Mouse (Mus musculus): ENCODE results near the gene Adamts2. TPM values are rescaled to one million over a fixed set of nuclear protein-coding genes. Genes with fewer than 3 reads are reported as not detected.

The Adamts2 gene
- polyA plus RNA-seq, 2 experiments, result 0.83 to 1.1 TPM

DNA sequence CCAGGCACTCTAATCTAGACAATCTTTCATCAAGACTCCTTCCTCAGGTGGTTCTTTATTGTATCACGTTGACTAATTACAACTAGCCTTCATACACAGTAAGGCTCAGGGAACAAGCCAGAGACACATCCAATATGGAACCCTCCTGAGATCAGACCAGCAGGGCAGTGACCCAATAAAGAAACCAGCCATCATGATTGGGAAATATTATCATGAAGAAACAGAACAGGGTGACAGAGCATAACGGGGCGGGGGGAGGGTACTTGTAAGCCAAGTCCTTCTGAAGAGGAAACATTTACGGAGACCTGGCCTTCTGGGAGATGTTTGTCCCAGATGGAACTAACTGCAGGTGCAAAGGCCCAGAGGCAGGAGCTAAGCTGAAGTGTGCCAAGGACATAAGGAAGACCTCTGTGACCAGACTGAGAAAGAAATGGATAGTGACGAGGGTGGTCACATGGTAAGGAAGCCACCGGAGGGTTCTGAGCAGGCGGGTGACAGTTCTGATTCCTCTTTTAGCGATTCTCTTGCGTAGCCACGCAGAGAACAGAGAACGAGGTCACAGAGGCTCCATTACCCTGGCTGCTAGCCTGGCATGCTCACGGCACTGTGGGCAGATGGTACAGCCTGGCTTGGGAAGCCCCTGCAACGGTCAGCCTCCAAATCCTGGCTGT lies 36.4 kb downstream of the Adamts2 start:
- no peak overlapping the region for H3K27ac ChIP-seq
- H3K9me3 ChIP-seq (ENCODE audit: control insufficient read depth, low read length), result no peaks in the 10 kb centered on the region
- 64% methylated on average over 13 of the region's 13 CpGs for WGBS (ENCODE audit: insufficient replicate concordance)
- H3K4me1 ChIP-seq (replicated peaks; ENCODE audit: control insufficient read depth in 2 of 2, insufficient read depth in 2 of 2, low read length in 1 of 2), result no peaks in the 10 kb centered on the region
- DNase-seq (ENCODE audit: low read depth in 3 of 3, low spot score in 3 of 3), result no peak
- H3K4me2 ChIP-seq (ENCODE audit: low read depth), result no peak overlapping the region
- no peak for TF ChIP-seq EP300 (IDR thresholded peaks at IDR 0.05; ENCODE audit: low read depth)
- TF ChIP-seq CTCF (IDR thresholded peaks at IDR 0.05; ENCODE audit: low read depth), result no peak
- no peaks in the 10 kb centered on the region for H3K27me3 ChIP-seq (ENCODE audit: control insufficient read depth, insufficient read depth, low read length)
- no peaks in the 10 kb centered on the region for H3K36me3 ChIP-seq (replicated peaks; ENCODE audit: control insufficient read depth, insufficient read depth, low read depth)
- H3K4me3 ChIP-seq (ENCODE audit: insufficient read depth in 1 of 2, low read depth in 2 of 2, low read length in 2 of 2), result no peak overlapping the region
- no peak overlapping the region for H3K9ac ChIP-seq (replicated peaks)
- no peak for ATAC-seq (ENCODE audit: insufficient read depth)

DNA sequence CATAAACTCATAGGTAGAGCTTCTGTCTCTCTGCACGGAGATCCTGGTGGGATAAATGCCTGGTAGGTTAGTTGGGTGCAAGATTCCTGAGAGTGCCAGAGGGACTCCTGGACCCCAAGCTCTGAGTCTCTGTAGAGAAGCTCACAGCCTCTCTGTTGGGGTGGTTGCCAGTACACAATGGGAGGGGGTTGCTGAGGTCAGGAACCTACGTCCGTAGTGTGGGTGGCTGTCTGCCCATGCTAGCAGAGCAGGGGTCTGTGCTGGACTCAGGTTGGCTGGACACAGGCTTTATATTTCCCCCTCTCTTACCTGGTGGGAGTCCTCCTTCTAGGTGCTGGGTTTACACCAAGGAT lies 37.0 kb downstream of the Adamts2 start:
- TF ChIP-seq CTCF (IDR thresholded peaks at IDR 0.05; ENCODE audit: low read depth), result no peak
- no peak for TF ChIP-seq EP300 (IDR thresholded peaks at IDR 0.05; ENCODE audit: low read depth)
- Histone ChIP-seq H3K9me3 (ENCODE audit: control insufficient read depth, low read length) (no peaks in the 10 kb centered on the region), H3K27ac (no peak overlapping the region), H3K4me2 (ENCODE audit: low read depth) (no peak overlapping the region), H3K9ac (replicated peaks) (no peak overlapping the region), H3K4me3 (ENCODE audit: insufficient read depth in 1 of 2, low read depth in 2 of 2, low read length in 2 of 2) (no peak overlapping the region), H3K36me3 (replicated peaks; ENCODE audit: control insufficient read depth, insufficient read depth, low read depth) (no peaks in the 10 kb centered on the region), H3K4me1 (replicated peaks; ENCODE audit: control insufficient read depth in 2 of 2, insufficient read depth in 2 of 2, low read length in 1 of 2) (no peaks in the 10 kb centered on the region), H3K27me3 (ENCODE audit: control insufficient read depth, insufficient read depth, low read length) (no peaks in the 10 kb centered on the region)
- ATAC-seq (ENCODE audit: insufficient read depth) (no peak), DNase-seq (ENCODE audit: low read depth in 3 of 3, low spot score in 3 of 3) (no peak)
- WGBS (ENCODE audit: insufficient replicate concordance), result 59% methylated on average over 3 of the region's 3 CpGs

GRCm38 (mm10) chr11:50642583-50642982 lies 40.7 kb downstream of the Adamts2 start:
- no peaks in the 10 kb centered on the region for H3K36me3 ChIP-seq (replicated peaks; ENCODE audit: control insufficient read depth, insufficient read depth, low read depth)
- H3K4me1 ChIP-seq (replicated peaks; ENCODE audit: control insufficient read depth in 2 of 2, insufficient read depth in 2 of 2, low read length in 1 of 2), result no peaks in the 10 kb centered on the region
- WGBS (ENCODE audit: insufficient replicate concordance), result 51% methylated on average over 3 of the region's 3 CpGs
- DNase-seq (ENCODE audit: low read depth in 3 of 3, low spot score in 3 of 3), result no peak
- no peak overlapping the region for H3K4me2 ChIP-seq (ENCODE audit: low read depth)
- no peak overlapping the region for H3K27ac ChIP-seq
- TF ChIP-seq EP300 (IDR thresholded peaks at IDR 0.05; ENCODE audit: low read depth) (no peak), CTCF (IDR thresholded peaks at IDR 0.05; ENCODE audit: low read depth) (no peak)
- H3K9me3 ChIP-seq (ENCODE audit: control insufficient read depth, low read length), result no peaks in the 10 kb centered on the region
- no peak overlapping the region for H3K9ac ChIP-seq (replicated peaks)
- no peak overlapping the region for H3K4me3 ChIP-seq (ENCODE audit: insufficient read depth in 1 of 2, low read depth in 2 of 2, low read length in 2 of 2)
- ATAC-seq (ENCODE audit: insufficient read depth), result no peak
- H3K27me3 ChIP-seq (ENCODE audit: control insufficient read depth, insufficient read depth, low read length), result no peaks in the 10 kb centered on the region

- H3K4me1 ChIP-seq (replicated peaks; ENCODE audit: control insufficient read depth in 2 of 2, insufficient read depth in 2 of 2, low read length in 1 of 2), result no peaks in the 10 kb centered on the region
- no peaks in the 10 kb centered on the region for H3K36me3 ChIP-seq (replicated peaks; ENCODE audit: control insufficient read depth, insufficient read depth, low read depth)
- H3K27ac ChIP-seq, result no peak overlapping the region
- no peaks in the 10 kb centered on the region for H3K9me3 ChIP-seq (ENCODE audit: control insufficient read depth, low read length)
- TF ChIP-seq EP300 (IDR thresholded peaks at IDR 0.05; ENCODE audit: low read depth) (no peak), CTCF (IDR thresholded peaks at IDR 0.05; ENCODE audit: low read depth) (no peak)
- WGBS (ENCODE audit: insufficient replicate concordance), result 70% methylated on average over 4 of the region's 4 CpGs
- no peak for ATAC-seq (ENCODE audit: insufficient read depth)
- H3K4me3 ChIP-seq (ENCODE audit: insufficient read depth in 1 of 2, low read depth in 2 of 2, low read length in 2 of 2), result no peak overlapping the region
- no peak overlapping the region for H3K9ac ChIP-seq (replicated peaks)
- DNase-seq (ENCODE audit: low read depth in 3 of 3, low spot score in 3 of 3), result no peak
- no peaks in the 10 kb centered on the region for H3K27me3 ChIP-seq (ENCODE audit: control insufficient read depth, insufficient read depth, low read length)
- H3K4me2 ChIP-seq (ENCODE audit: low read depth), result no peak overlapping the region
Measured at GRCm38 (mm10) chr11:50646148-50646547, 44.3 kb downstream of the Adamts2 start.

DNA sequence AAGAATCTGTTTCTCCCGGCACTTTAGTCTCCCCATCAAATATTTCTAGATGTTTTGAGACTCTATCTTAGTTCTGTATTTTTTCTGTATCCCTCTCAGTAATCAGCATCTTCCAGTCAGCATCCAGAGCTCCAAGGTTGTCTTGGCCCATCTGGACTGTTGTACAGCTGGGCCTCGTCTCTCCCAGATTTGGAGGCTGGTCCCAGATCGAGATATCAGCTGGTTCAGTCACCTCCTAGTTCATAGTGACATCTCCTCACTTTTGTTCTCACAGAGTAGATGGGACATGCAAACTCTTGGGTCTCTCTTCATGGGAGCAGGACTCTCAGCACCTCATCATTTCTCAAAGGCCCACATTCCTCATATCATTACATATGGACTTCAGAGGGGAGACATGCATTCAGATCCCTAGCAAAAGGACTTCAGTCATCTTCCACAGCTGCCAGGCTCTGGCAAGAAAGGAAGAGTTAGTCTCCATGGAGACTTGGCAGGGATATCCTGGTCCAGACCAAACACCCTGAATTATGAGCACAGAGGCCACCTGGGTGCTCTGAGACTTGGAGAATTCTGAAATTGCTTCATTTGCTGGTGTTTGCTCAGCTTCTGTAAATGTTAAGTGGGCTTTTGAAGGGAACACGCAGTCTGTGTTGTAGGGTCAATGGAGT lies 46.4 kb downstream of the Adamts2 start:
- 58% methylated on average over 4 of the region's 4 CpGs for WGBS (ENCODE audit: insufficient replicate concordance)
- H3K27me3 ChIP-seq (ENCODE audit: control insufficient read depth, insufficient read depth, low read length), result no peaks in the 10 kb centered on the region
- H3K36me3 ChIP-seq (replicated peaks; ENCODE audit: control insufficient read depth, insufficient read depth, low read depth), result no peaks in the 10 kb centered on the region
- H3K4me1 ChIP-seq (replicated peaks; ENCODE audit: control insufficient read depth in 2 of 2, insufficient read depth in 2 of 2, low read length in 1 of 2), result no peaks in the 10 kb centered on the region
- no peak overlapping the region for H3K9ac ChIP-seq (replicated peaks)
- no peak overlapping the region for H3K4me3 ChIP-seq (ENCODE audit: insufficient read depth in 1 of 2, low read depth in 2 of 2, low read length in 2 of 2)
- DNase-seq (ENCODE audit: low read depth in 3 of 3, low spot score in 3 of 3) (no peak), ATAC-seq (ENCODE audit: insufficient read depth) (no peak)
- H3K4me2 ChIP-seq (ENCODE audit: low read depth), result no peak overlapping the region
- TF ChIP-seq EP300 (IDR thresholded peaks at IDR 0.05; ENCODE audit: low read depth) (no peak), CTCF (IDR thresholded peaks at IDR 0.05; ENCODE audit: low read depth) (no peak)
- H3K27ac ChIP-seq, result no peak overlapping the region
- H3K9me3 ChIP-seq (ENCODE audit: control insufficient read depth, low read length), result no peaks in the 10 kb centered on the region
